Mouse (Mus musculus) spleen, adult 18-20 months (tissue): ENCODE results near the gene Dhdds.

Source experiments
- DNase-seq, 2 experiments: peaks; one replicate each; pipeline ENCODE4 v3.0.0; 2022; ENCODE audit warnings: mixed read lengths in 2 of 2

The Dhdds gene

GRCm38 (mm10) chr4:133943791-133944190 lies 56.9 kb downstream of the Dhdds start:
- DNase-seq, result no peak

- no peak for DNase-seq
Observed at GRCm38 (mm10) chr4:133942679-133943078, 58.0 kb downstream of the Dhdds start.

GRCm38 (mm10) chr4:133941576-133941975 lies 59.1 kb downstream of the Dhdds start:
- DNase-seq, result no peak

- DNase-seq, result no peak
Observed at GRCm38 (mm10) chr4:133940386-133941260, 60.1 kb downstream of the Dhdds start.

GRCm38 (mm10) chr4:133938077-133938476 lies 62.6 kb downstream of the Dhdds start:
- DNase-seq, result no peak

GRCm38 (mm10) chr4:133931785-133932184 lies 68.9 kb downstream of the Dhdds start:
- DNase-seq, result no peak

- DNase-seq, result no peak
Observed at GRCm38 (mm10) chr4:133931349-133931748, 69.4 kb downstream of the Dhdds start.

GRCm38 (mm10) chr4:133929278-133929670 lies 71.4 kb downstream of the Dhdds start:
- DNase-seq, result no peak

- DNase-seq, result no peak
Observed at GRCm38 (mm10) chr4:133928576-133929277, 72.0 kb downstream of the Dhdds start.

- DNase-seq, result no peak
Observed at GRCm38 (mm10) chr4:133925204-133925603, 75.5 kb downstream of the Dhdds start.

- no peak for DNase-seq
Observed at GRCm38 (mm10) chr4:133923743-133924142, 77.0 kb downstream of the Dhdds start.
